Mouse (Mus musculus) NIH3T3 (cell line): ENCODE data around the gene Prrc2c.
A peak's percentile ranks its signal among the peaks of the same experiment; 100 is the strongest.
"Not testable (repeated sequence)": the region's sequence is repeated elsewhere in the genome, so short reads cannot be mapped to it uniquely, and the experiment has no call there.

Experiments used
- DNase-seq: peaks from one replicate; pipeline ENCODE4 v3.0.0-alpha.2; 2012; ENCODE audit warnings: low read depth

The Prrc2c gene

DNA sequence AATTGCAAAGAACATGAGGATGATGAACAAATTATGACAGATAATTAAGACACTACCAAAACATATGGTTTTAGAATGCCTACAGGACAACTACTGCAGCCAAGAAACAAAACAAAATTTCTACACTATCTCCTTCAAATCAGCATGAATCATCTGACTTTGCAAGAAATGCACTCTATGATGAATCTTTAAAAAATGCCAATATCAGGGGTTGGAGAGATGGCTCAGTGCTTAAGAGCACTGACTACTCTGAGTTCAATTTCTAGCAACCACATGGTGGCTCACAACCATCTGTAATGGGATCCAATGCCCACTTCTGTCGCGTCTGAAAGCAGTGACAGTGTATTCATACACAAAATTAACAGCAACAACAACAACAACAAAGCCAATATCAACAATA lies 46.6 kb downstream of the Prrc2c start:
- DNase-seq, result peak; percentile 56

GRCm38 (mm10) chr1:162665486-162666174 lies 74.7 kb downstream of the Prrc2c start:
- DNase-seq, result peak; percentile 33

GRCm38 (mm10) chr1:162664826-162665475 lies 75.4 kb downstream of the Prrc2c start:
- peak; percentile 91 for DNase-seq

DNA sequence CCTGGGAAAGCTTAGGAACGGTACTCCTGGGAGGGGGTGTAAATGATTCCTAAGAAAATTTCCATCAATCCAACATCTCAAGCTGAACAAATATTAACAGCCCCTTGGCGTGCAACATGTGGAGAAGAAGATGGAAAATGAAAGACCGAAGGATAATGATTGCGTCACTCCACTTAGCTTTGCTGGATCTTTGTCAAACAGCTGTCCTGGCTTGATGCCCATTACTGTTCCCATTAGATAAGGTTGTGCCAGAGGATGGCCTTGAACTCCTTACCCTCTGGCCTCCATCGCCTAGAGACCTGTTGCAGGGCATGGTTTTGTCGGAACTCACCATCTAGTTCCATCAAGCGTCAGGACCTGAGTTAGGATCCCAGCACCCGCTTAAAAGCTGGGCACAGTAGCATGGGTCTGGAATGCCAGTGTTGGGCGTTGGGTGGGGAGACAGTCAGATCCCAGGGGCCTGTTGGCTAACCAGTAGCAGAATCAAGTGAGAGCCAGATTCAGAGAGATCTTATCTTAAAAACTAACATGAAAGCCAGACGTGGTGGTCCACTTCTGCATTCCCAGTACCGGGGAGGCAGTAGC lies 80.0 kb downstream of the Prrc2c start:
- DNase-seq, result peak; percentile 39

- DNase-seq, result no peak
Observed at GRCm38 (mm10) chr1:162658119-162658518, 82.2 kb downstream of the Prrc2c start, which contains the start of gene Myocos. Gene Myocos (minus strand): TSS chr1:162658219.

GRCm38 (mm10) chr1:162648416-162648815 lies 91.9 kb downstream of the Prrc2c start:
- DNase-seq, result no peak

DNA sequence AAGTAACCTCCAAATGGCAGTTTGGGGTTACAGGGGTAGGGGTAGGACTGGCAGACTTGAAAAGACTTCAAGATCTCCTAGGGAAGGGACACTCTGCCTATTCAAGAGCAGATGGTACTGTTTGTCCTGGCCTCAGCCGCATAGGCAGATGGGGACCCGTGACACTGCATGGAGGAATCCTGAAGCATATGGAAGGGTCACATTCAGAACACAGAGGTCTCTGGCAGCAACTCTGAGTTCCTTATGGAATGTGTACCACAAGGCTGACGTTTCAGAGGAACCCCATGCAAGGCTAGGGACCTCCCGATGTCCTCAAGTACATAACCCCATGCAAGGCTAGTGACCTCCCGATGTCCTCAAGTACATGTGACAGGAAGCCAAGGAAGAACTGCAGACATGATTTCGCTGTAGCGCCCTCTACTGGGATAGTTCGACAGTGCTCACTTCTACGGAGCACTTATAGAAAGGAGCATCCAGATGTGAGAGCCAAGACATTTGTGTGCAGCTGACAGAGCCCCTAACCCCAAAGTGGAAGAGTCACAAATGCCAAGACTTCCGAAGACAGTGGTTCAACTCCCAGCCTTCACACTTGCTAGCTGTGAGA lies 94.2 kb downstream of the Prrc2c start:
- no peak for DNase-seq

- peak; percentile 29 for DNase-seq
Observed at GRCm38 (mm10) chr1:162643752-162644151, 96.6 kb downstream of the Prrc2c start.

- no peak for DNase-seq
Observed at GRCm38 (mm10) chr1:162642591-162642990, 97.8 kb downstream of the Prrc2c start.

- no peak for DNase-seq
Observed at GRCm38 (mm10) chr1:162639861-162640260, 100.5 kb downstream of the Prrc2c start.

GRCm38 (mm10) chr1:162639051-162639750 lies 101.2 kb downstream of the Prrc2c start, which contains the start of gene Myoc:
Gene Myoc (plus strand): TSS chr1:162639155.
- no peak for DNase-seq

- DNase-seq, result no peak
Observed at GRCm38 (mm10) chr1:162638535-162638934, 101.8 kb downstream of the Prrc2c start.

GRCm38 (mm10) chr1:162636516-162636915 lies 103.8 kb downstream of the Prrc2c start:
- no peak for DNase-seq

DNA sequence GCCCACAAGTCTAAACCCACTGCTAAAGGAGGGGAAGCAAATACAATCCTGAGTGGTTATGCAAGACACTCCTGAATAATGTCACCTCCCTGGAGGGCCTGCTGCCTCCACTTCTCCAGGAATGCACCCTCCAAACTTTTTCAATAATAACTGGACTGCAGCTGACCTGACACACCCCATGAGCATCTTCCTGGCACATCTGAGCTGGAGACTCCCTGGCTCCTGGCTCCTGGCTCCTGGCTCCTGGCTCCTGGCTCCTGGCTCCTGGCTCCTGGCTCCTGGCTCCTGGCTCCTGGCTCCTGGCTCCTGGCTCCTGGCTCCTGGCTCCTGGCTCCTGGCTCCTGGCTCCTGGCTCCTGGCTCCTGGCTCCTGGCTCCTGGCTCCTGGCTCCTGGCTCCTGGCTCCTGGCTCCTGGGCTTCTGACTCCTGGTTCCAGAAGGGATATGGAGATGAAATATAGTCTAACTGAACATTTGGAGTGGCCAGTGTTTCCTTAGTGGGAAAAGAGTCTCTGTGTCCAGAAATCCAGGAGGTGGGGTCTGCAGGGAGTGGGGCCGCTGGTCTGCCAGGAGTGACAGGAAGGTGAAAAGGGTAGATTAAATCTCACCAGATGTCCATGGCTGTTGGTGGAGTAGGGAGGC lies 104.9 kb downstream of the Prrc2c start:
- not testable (repeated sequence) for DNase-seq

GRCm38 (mm10) chr1:162628326-162628725 lies 112.0 kb downstream of the Prrc2c start:
- DNase-seq, result not testable (repeated sequence)

- peak; percentile 21 for DNase-seq
Observed at GRCm38 (mm10) chr1:162627821-162628220, 112.5 kb downstream of the Prrc2c start.

GRCm38 (mm10) chr1:162625229-162625628 lies 115.1 kb downstream of the Prrc2c start:
- DNase-seq, result no peak

GRCm38 (mm10) chr1:162623895-162624294 lies 116.5 kb downstream of the Prrc2c start:
- no peak for DNase-seq
